Comparison of ENCODE assay signal across 18 mouse cellular contexts in genomic region chr5:121276808-121277207, GRCm38 (mm10).
"Had no signal": no experiment of that assay in that cellular context is flagged by ENCODE, and none has a peak within 500 bp of the region (broad histone marks: within the 10 kb centered on the region; RNA-seq: fewer than 3 reads in every experiment).

No protein-coding gene starts in this region.

- H3K4me2 ChIP-seq: lung, embryonic 14.5 days; midbrain, embryonic 13.5 days; midbrain, embryonic 15.5 days; neural tube, embryonic 13.5 days; neural tube, embryonic 15.5 days; stomach, embryonic 15.5 days had no signal

- H3K27ac ChIP-seq: liver, embryonic 14.5 days; midbrain, embryonic 10.5 days; midbrain, embryonic 13.5 days; midbrain, embryonic 15.5 days; neural tube, embryonic 13.5 days; neural tube, embryonic 15.5 days; stomach, embryonic 15.5 days; stomach, postnatal 0 days had no signal

- H3K4me3 ChIP-seq: megakaryocyte, embryonic 14.5 days; midbrain, embryonic 10.5 days; midbrain, embryonic 13.5 days; midbrain, embryonic 15.5 days; myocyte; neural tube, embryonic 13.5 days; neural tube, embryonic 15.5 days; stomach, embryonic 15.5 days had no signal

- H3K9me3 ChIP-seq: megakaryocyte, embryonic 14.5 days; midbrain, embryonic 10.5 days; midbrain, embryonic 13.5 days; midbrain, embryonic 15.5 days; neural tube, embryonic 13.5 days; neural tube, embryonic 15.5 days; stomach, embryonic 15.5 days had no signal

- DNase-seq: lung, adult 18-20 months; lung, embryonic 14.5 days; lung, postnatal 10 days; lung, postnatal 4 days; right cerebral cortex, postnatal 14 days; thymus, adult 18-20 months; thymus, postnatal 25 days; thymus, postnatal 4 days had no signal

- H3K27me3 ChIP-seq: megakaryocyte, embryonic 14.5 days; midbrain, embryonic 13.5 days; midbrain, embryonic 15.5 days; neural tube, embryonic 13.5 days; neural tube, embryonic 15.5 days; stomach, embryonic 15.5 days had no signal

- ATAC-seq: midbrain, embryonic 13.5 days; midbrain, embryonic 15.5 days had no signal

- H3K9ac ChIP-seq: liver, embryonic 14.5 days; lung, embryonic 14.5 days; midbrain, embryonic 13.5 days; midbrain, embryonic 15.5 days; neural tube, embryonic 13.5 days; neural tube, embryonic 15.5 days; stomach, embryonic 15.5 days had no signal

- H3K4me1 ChIP-seq: midbrain, embryonic 10.5 days; midbrain, embryonic 13.5 days; midbrain, embryonic 15.5 days; neural tube, embryonic 13.5 days; neural tube, embryonic 15.5 days; stomach, embryonic 15.5 days had no signal
